Mouse (Mus musculus) bone marrow macrophage, adult 2 months (primary cell): ENCODE measurements at regions not wholly inside any gene's neighbourhood (a gene's known extent, or its start where the extent isn't known, plus 50 kb on each side); places are given as distances from the start of the nearest gene placed in this dataset.

Experiments
- CTCF ChIP-seq: IDR thresholded peaks from 2 replicates; pipeline ENCODE4 v1.5.1; 2012; ENCODE audit warnings: low read depth, mild to moderate bottlenecking, low read length, moderate library complexity
- POLR2A ChIP-seq: IDR thresholded peaks from 2 replicates; pipeline ENCODE4 v1.6.1; 2012; ENCODE audit warnings: mild to moderate bottlenecking, low read depth, low read length, borderline replicate concordance

- no peak for TF ChIP-seq POLR2A
- TF ChIP-seq CTCF: no peak
Observed at GRCm38 (mm10) chr11:38568515-38568914, 1332.8 kb upstream of the Tenm2 start.
